11 mouse cellular contexts compared by ENCODE assay signal in the genomic region with DNA sequence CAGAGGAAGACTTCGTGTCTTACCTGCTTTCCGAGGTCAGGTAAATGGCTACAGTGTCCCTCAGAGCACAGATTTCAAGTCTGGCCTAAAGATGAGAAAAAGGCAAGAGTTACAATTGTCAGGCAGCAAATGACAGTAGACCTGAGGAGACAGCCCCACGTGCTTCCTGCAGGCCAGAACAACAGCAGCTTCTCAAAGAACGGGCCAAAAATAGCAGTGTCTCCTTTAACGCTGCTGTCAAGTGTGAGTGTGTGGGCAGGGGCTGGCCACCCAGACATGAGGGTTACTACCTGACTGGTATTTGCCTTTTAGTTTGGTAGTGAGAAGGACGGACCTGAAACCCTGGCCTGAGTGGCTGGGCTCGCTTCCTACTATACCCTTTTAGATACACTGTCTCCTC.
"Had no signal": no experiment of that assay in that cellular context is flagged by ENCODE, and none has a peak within 500 bp of the region (broad histone marks: within the 10 kb centered on the region; RNA-seq: fewer than 3 reads in every experiment).

No protein-coding gene starts in this region.

- ATAC-seq: liver, postnatal 0 days; midbrain, embryonic 16.5 days had no signal

- DNase-seq: kidney, adult 18-20 months; kidney, postnatal 10 days; kidney, postnatal 4 days; liver; liver, embryonic 13.5 days; liver, postnatal 0 days; lung, postnatal 36 days; retina, postnatal 1 day; right cerebral cortex, postnatal 4 days; thymus, postnatal 14 days had no signal
